ENCODE assay signal across 22 mouse cellular contexts in the genomic region with DNA sequence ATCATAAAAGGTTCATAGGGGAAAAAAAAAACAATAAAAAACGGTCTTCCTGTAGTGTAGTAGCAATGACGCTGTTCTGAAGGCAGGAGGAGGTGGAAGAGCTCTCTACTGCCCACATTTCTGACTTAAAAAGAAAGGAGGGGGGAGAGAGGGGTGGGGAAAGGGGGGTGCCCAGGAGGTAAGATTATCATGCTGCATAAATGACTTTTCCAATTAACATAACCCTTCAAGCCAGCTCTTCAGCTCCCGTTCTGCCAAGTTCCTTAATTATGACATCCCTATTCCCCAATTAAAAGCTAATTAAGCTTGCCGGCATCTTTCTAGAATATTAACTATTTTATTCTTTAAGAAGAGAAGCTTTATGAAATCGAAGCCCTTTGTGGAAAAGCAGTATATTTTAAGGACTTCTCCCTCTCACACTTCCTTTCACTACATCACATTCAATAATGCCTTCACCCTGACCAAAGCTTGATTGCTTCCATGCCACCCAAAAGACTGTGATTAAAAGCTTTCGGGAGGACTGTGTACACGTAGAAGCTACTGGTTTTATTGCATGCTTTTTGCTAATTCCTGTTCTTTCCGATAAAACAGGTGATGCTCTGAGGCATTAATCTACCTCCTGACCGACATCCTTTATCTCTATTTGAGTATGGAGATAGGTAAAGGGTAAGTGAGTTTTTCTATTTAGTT.
DNase-seq lines count a peak whose midpoint lies in the region; ATAC-seq and TF ChIP-seq lines count a peak whose summit lies in the region.
"Had no signal": no experiment of that assay in that cellular context is flagged by ENCODE, and none has a peak within 500 bp of the region (broad histone marks: within the 10 kb centered on the region; RNA-seq: fewer than 3 reads in every experiment).

No protein-coding gene starts in this region.

- ATAC-seq in midbrain, embryonic 13.5 days: peak; percentile 85
- ATAC-seq in forebrain, embryonic 12.5 days (ENCODE audit: low FRiP score): peak; percentile 44; the same call in 1 of the 2 replicates
- ATAC-seq in hindbrain, embryonic 15.5 days (ENCODE audit: low FRiP score, low read depth): peak; percentile 87
- ATAC-seq in neural tube, embryonic 15.5 days (ENCODE audit: low FRiP score): peak; percentile 93
- ATAC-seq: intestine, embryonic 15.5 days had no signal

- intact Hi-C loops in gastrocnemius, adult 2 months (cut with DNase I): no loop called here

- TF ChIP-seq CTCF in gastrocnemius, adult 2 months (IDR thresholded peaks at IDR 0.05): no peak

- H3K9me3 ChIP-seq in midbrain, embryonic 13.5 days: no peaks in the 10 kb centered on the region
- no peaks in the 10 kb centered on the region for H3K9me3 ChIP-seq in midbrain, embryonic 10.5 days (replicated peaks)
- no peaks in the 10 kb centered on the region for H3K9me3 ChIP-seq in forebrain, embryonic 12.5 days
- H3K9me3 ChIP-seq in hindbrain, embryonic 15.5 days: no peaks in the 10 kb centered on the region
- H3K9me3 ChIP-seq in neural tube, embryonic 15.5 days (replicated peaks): no peaks in the 10 kb centered on the region
- H3K9me3 ChIP-seq: heart, embryonic 13.5 days; intestine, embryonic 15.5 days had no signal

- H3K9ac ChIP-seq in midbrain, embryonic 13.5 days (replicated peaks): no peak overlapping the region
- H3K9ac ChIP-seq in forebrain, embryonic 12.5 days: no peak overlapping the region
- H3K9ac ChIP-seq in hindbrain, embryonic 15.5 days: no peak overlapping the region
- no peak overlapping the region for H3K9ac ChIP-seq in neural tube, embryonic 15.5 days (replicated peaks)
- H3K9ac ChIP-seq: heart, embryonic 13.5 days; intestine, embryonic 15.5 days had no signal

- no peaks in the 10 kb centered on the region for H3K36me3 ChIP-seq in midbrain, embryonic 13.5 days
- no peaks in the 10 kb centered on the region for H3K36me3 ChIP-seq in midbrain, embryonic 10.5 days
- H3K36me3 ChIP-seq in forebrain, embryonic 12.5 days (replicated peaks): no peaks in the 10 kb centered on the region
- no peaks in the 10 kb centered on the region for H3K36me3 ChIP-seq in hindbrain, embryonic 15.5 days
- H3K36me3 ChIP-seq in neural tube, embryonic 15.5 days: no peaks in the 10 kb centered on the region
- H3K36me3 ChIP-seq: heart, embryonic 13.5 days; intestine, embryonic 15.5 days had no signal

- peaks cover 2% of the 10 kb centered on the region; the same call in 1 of the 2 replicates for H3K4me1 ChIP-seq in midbrain, embryonic 13.5 days (replicated peaks)
- H3K4me1 ChIP-seq in midbrain, embryonic 10.5 days: no peaks in the 10 kb centered on the region
- no peaks in the 10 kb centered on the region for H3K4me1 ChIP-seq in forebrain, embryonic 12.5 days
- peaks cover 16% of the 10 kb centered on the region; the same call in 1 of the 2 replicates for H3K4me1 ChIP-seq in hindbrain, embryonic 15.5 days (replicated peaks)
- H3K4me1 ChIP-seq in neural tube, embryonic 15.5 days: peaks cover 15% of the 10 kb centered on the region; the same call in 1 of the 2 replicates
- H3K4me1 ChIP-seq: intestine, embryonic 15.5 days had no signal

- H3K27ac ChIP-seq in midbrain, embryonic 13.5 days: peak overlapping the region; percentile 47
- H3K27ac ChIP-seq in midbrain, embryonic 10.5 days (replicated peaks): no peak overlapping the region
- H3K27ac ChIP-seq in forebrain, embryonic 12.5 days: peak overlapping the region; percentile 59; the same call in 1 of the 2 replicates
- peak overlapping the region; percentile 55 for H3K27ac ChIP-seq in hindbrain, embryonic 15.5 days (replicated peaks)
- H3K27ac ChIP-seq in neural tube, embryonic 15.5 days (replicated peaks): peak overlapping the region; percentile 15; the same call in 1 of the 2 replicates
- no peak overlapping the region for H3K27ac ChIP-seq in gastrocnemius, adult 2 months
- H3K27ac ChIP-seq: heart, embryonic 13.5 days; intestine, embryonic 15.5 days had no signal

- 58% methylated on average over 9 of the region's 9 CpGs for WGBS in midbrain, embryonic 13.5 days
- 82% methylated on average over 9 of the region's 9 CpGs for WGBS in midbrain, embryonic 10.5 days
- 54% methylated on average over 9 of the region's 9 CpGs for WGBS in forebrain, embryonic 12.5 days
- WGBS in hindbrain, embryonic 15.5 days: 46% methylated on average over 9 of the region's 9 CpGs
- 42% methylated on average over 9 of the region's 9 CpGs for WGBS in neural tube, embryonic 15.5 days

- no peaks in the 10 kb centered on the region for H3K27me3 ChIP-seq in midbrain, embryonic 13.5 days
- no peaks in the 10 kb centered on the region for H3K27me3 ChIP-seq in midbrain, embryonic 10.5 days (ENCODE audit: low read depth, poor library complexity, severe bottlenecking)
- H3K27me3 ChIP-seq in forebrain, embryonic 12.5 days: no peaks in the 10 kb centered on the region
- no peaks in the 10 kb centered on the region for H3K27me3 ChIP-seq in hindbrain, embryonic 15.5 days
- H3K27me3 ChIP-seq in neural tube, embryonic 15.5 days (replicated peaks): no peaks in the 10 kb centered on the region
- H3K27me3 ChIP-seq: CH12.LX; heart, embryonic 13.5 days; intestine, embryonic 15.5 days had no signal

- no peak for DNase-seq in midbrain, embryonic 10.5 days (ENCODE audit: low spot score)
- no peak for DNase-seq in cerebellum, adult 9-11 months
- DNase-seq in gastrocnemius, adult 2 months: no peak
- DNase-seq: adrenal gland, postnatal 25 days; cerebellum, adult 2 months; gastrocnemius, postnatal 10 days; heart, adult 18-20 months; heart, postnatal 36 days; kidney, adult 9 months; kidney, postnatal 25 days; left cerebral cortex, postnatal 4 days; lung, adult 18-20 months; lung, postnatal 36 days; thymus, postnatal 4 days had no signal

- H3K4me2 ChIP-seq in midbrain, embryonic 13.5 days (replicated peaks): no peak overlapping the region
- H3K4me2 ChIP-seq in forebrain, embryonic 12.5 days: no peak overlapping the region
- H3K4me2 ChIP-seq in hindbrain, embryonic 15.5 days: peak overlapping the region; percentile 35
- H3K4me2 ChIP-seq in neural tube, embryonic 15.5 days: peak overlapping the region; percentile 14; the same call in 1 of the 2 replicates
- H3K4me2 ChIP-seq: heart, embryonic 13.5 days; intestine, embryonic 15.5 days had no signal

- no peak overlapping the region for H3K4me3 ChIP-seq in midbrain, embryonic 13.5 days (replicated peaks)
- no peak overlapping the region for H3K4me3 ChIP-seq in midbrain, embryonic 10.5 days
- no peak overlapping the region for H3K4me3 ChIP-seq in forebrain, embryonic 12.5 days (replicated peaks)
- H3K4me3 ChIP-seq in hindbrain, embryonic 15.5 days: no peak overlapping the region
- H3K4me3 ChIP-seq in neural tube, embryonic 15.5 days (replicated peaks): no peak overlapping the region
- H3K4me3 ChIP-seq in gastrocnemius, adult 2 months: no peak overlapping the region
- H3K4me3 ChIP-seq: heart, embryonic 13.5 days; intestine, embryonic 15.5 days; myocyte had no signal

Comparison
In these comparisons a context has a peak if more than half of its experiments do, and no peak if none do; other contexts are left out.
1. H3K27ac ChIP-seq: peak in midbrain, embryonic 13.5 days (single experiment), forebrain, embryonic 12.5 days (single experiment), hindbrain, embryonic 15.5 days (single experiment) and neural tube, embryonic 15.5 days (single experiment); none in midbrain, embryonic 10.5 days (single experiment) and gastrocnemius, adult 2 months (single experiment).
2. H3K4me2 ChIP-seq: peak in hindbrain, embryonic 15.5 days (single experiment) and neural tube, embryonic 15.5 days (single experiment); none in midbrain, embryonic 13.5 days (single experiment) and forebrain, embryonic 12.5 days (single experiment).
3. Peak in every context shown above with its lines, with median percentiles within 50 percentile points of each other: ATAC-seq.